Mouse (Mus musculus) lung, adult 2 months (tissue): Measurements from ENCODE around the gene Gm42906.

Experiments
- CTCF ChIP-seq: fragments of 200-500 bp; IDR thresholded peaks from 2 replicates; pipeline ENCODE4 v1.5.1; 2011; ENCODE audit warnings: mild to moderate bottlenecking, low read length, control low read depth; ENCODE audit not compliant: insufficient read depth
- POLR2A ChIP-seq: fragments of 200-500 bp; IDR thresholded peaks from 2 replicates; pipeline ENCODE4 v1.6.1; 2011; ENCODE audit warnings: low read depth, mild to moderate bottlenecking, control low read depth, low read length, borderline replicate concordance; ENCODE audit errors: extremely low read depth

DNA sequence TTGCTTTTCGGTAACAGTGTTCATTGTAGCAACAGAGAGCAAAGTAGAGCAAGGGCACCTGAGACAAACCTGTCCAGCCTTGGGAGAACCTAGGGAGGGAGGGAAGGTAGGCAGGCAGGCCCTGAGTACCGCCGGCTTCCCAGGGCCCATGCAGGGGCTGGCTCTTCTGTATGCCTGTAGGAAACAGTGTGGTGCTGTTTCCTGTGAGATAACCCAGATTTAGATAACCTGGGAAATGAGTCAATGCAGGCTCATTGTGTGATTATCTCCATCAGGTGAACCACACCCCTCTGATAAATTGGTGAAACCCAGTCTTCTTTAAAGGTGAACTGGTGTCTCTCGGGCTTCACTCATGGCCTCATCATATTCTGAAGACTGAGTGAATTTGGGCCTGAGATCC, 401.9 kb downstream of the Gm42906 start:
- TF ChIP-seq CTCF (no peak), POLR2A (no peak)
